Mouse (Mus musculus) left cerebral cortex, postnatal 25 days (tissue): ENCODE data around the gene Rfx2. TPM values are rescaled to one million over a fixed set of nuclear protein-coding genes. Genes with fewer than 3 reads are reported as not detected.

ENCODE experiments used
- DNase-seq, 2 experiments: peaks; one replicate each; pipeline ENCODE4 v3.0.0; 2022; ENCODE audit warnings: low spot score in 2 of 2, mixed read lengths in 1 of 2
- intact Hi-C: fragments of 180-260 bp; cut with DNase I; formaldehyde crosslinking; loops from one replicate; pipeline ENCODE4 v1.15.1; 2025
- total RNA-seq, 2 experiments: library from RNA; stranded (reverse); gene quantifications; 2 replicates each; pipeline ENCODE4 v1.2.3; 2021

The Rfx2 gene
- total RNA-seq, result 1 to 10 TPM; 2.1 to 3.9 TPM

DNA sequence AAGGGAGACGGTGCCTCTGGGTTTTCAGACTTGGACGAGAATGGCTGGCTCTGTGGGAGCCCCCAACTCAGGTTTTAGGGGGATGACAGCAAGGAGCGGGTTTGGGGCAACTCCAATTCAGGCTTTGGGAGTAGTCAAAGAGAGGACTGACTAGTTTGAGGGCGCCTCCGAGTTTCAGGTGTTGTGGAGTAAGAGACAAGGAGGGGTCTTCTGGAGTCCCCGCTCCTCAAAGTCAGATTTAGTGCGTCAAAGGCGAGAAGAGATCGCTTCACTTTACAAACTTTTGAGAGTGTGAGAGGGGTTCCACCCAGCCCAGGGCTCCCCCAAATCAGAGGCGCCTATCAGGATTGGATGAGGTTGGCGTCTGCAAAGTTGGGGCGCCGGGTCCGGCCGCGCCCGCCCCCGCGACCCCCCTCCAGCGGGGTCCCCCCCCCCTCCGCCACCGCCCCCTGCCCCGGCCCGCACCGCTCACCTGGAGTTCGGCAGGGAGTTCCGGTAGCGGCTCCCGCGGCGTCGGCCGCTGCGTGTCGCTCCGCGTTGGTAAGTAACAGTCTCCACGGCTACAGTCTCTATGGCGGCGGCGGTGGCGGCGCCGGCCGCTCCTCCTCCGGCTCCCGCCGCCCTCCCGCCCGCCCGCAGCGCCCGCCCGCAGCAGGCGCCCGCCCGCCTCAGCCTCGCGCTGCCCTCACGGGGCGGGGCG, at the start of gene Rfx2:
TSS of gene Rfx2 (minus strand) at position 603 of the 700 bp plus-strand sequence.
- DNase-seq, result no peak
- intact Hi-C loops, result loop anchor here (2.0 kb wide), 1 partner anchor 66 kb away; the partner anchor contains the start of gene Dus3l

DNA sequence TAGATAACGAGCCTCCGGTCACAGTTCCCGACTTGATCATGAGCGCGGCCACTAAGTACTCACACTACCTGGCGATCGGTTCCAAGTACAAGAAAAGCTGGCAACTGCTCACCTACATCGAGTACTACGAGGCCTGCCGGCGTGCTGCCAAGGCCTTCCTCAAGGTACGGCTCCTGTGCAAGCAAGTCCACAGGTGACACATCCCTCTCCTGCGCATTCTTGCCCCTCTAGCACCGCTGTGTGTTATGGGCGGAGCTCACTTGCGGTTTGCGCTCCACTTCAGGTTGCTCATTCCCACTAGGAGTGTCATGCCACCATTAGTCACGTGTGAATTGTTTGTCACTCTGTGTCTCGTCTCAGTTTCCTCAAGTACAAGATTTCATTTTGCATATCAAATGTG, 46.6 kb upstream of the Rfx2 start:
- intact Hi-C loops, result no loop called here
- DNase-seq, result no peak

DNA sequence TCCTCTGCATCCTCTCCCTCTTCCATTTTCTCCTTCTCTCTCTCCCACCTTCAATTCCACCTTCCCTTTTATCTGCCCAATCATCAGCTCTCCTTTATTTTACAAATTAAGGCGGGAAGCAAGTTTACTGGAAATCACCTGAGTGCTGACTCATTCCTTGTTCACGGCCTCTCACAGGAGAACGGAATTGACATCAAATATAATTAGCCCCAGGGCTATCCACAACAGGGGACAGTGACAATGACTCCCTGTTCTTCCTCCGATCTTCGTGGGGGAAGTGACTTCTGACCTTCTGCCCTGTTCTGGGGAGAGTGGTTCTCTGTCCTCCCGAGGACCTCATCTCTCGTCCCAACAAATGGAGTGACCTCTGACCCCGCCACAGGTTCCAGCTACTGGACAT, 46.2 kb upstream of the Rfx2 start:
- intact Hi-C loops, result no loop called here
- no peak for DNase-seq

DNA sequence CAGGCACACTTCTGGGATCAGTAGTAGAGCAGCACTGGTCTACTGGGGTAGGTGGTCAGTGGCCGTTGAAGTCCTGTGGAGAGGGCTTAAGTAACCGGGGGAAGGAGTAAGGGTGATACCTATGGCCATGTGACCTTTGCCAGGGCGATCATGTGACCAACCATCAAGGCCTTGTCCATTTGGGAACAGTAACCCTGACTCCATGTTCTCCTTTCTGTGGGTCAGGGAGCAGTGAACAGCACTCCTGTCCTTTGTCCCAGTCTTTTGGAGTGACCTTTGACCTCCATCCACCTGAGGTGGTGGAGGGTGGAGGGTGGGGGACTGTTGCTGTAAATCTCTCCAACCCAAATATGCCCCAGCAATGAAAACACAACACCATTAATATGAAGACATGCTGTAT, 45.7 kb upstream of the Rfx2 start:
- intact Hi-C loops, result no loop called here
- DNase-seq, result no peak

DNA sequence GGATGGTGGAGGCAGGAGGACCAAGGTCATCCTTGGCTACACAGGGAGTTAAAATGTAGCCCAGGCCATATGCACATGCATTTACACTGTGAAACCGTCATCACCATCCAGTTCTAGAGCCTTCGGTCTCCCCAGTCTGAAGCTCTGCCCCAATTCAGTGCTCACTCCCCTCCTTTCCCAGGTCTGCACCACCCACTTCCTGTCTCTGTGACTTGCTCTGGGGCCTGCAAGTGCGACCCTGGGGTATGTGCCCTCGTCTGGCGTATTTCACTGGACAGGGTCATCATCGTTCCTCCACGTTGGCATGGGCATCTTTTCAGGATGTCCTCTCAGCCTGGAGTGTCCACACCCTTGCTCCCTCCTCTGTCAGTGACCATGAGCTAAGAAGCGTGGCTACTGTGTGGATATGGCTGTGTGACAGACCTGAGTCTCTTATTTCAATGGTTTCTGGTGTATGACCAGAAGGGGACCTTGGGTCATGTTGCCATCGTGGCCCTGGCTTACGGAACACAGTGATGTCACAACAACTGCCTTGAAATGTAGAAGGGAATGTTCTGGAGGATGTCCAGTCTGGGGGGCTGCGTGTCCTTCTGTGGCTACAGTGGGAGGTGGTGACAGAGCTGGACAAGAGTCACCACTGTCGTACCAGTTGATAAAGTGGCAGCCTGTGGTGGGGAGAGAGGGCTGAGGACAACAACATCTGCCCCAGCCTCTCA, 44.3 kb upstream of the Rfx2 start, which contains the start of gene 1700061G19Rik:
TSS of gene 1700061G19Rik (plus strand) at position 542 of the 716 bp plus-strand sequence.
- DNase-seq, result no peak
- intact Hi-C loops, result no loop called here

DNA sequence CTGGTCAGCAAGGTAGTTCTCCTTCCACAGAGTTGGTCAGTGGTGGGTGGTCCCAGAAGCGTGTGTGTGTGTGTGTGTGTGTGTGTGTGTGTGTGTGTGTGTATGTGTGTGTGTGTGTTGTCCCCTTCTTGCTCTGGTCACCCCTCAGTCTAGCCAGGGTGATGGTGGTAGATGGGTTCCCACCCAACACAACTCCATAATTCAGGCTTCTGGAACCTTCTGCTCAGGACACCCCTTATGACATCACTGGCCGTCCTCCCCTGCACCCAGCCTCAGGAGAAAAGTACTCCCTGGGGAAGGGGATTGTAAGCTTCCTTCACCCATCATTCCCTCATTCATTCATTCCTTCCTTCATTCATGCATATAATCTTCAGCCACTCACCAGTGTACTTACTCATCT, 43.4 kb upstream of the Rfx2 start, which contains the start of gene Acsbg2:
TSS of gene Acsbg2 (minus strand) at position 211 of the 400 bp plus-strand sequence.
- intact Hi-C loops, result no loop called here
- DNase-seq, result no peak

DNA sequence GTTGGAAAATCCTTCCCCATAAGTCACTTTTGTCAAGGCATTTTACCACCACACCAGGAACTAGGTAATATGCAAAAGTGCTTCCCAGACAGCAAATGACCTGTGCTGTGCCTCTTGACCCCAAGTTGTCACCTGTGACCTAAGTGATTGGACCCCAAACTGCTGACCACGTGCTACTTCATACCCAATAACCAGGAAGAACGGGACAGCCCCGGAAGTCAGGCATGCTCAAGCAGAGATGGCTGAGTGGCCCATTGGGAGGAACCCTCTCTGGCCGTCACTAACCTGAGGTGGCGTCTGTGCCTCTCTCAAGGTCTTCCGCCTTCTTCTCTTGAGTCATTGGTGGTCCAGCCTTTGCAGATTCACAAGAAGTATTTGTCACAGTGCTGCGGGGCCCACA, 41.7 kb upstream of the Rfx2 start:
- DNase-seq, result no peak
- intact Hi-C loops, result no loop called here

DNA sequence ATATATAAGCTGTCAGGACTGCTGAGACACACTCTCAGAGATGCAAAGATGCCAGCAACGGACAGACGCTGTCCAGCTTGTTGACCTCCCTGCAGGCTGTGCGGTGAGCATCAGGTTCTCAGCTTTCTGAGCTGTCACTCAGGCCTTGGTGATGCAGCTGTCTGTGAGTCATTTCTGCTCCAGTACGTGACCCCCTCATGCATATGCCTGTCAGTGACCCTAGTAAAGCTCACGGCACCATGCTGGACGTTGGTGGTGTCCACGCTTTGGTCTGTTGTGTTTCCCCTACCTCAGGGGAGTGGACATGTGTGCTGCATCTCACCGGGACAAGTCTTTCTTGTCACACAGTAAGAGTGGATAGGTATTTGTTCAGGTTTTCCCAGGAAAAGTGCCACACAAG, 41.0 kb upstream of the Rfx2 start:
- DNase-seq, result no peak
- intact Hi-C loops, result no loop called here

DNA sequence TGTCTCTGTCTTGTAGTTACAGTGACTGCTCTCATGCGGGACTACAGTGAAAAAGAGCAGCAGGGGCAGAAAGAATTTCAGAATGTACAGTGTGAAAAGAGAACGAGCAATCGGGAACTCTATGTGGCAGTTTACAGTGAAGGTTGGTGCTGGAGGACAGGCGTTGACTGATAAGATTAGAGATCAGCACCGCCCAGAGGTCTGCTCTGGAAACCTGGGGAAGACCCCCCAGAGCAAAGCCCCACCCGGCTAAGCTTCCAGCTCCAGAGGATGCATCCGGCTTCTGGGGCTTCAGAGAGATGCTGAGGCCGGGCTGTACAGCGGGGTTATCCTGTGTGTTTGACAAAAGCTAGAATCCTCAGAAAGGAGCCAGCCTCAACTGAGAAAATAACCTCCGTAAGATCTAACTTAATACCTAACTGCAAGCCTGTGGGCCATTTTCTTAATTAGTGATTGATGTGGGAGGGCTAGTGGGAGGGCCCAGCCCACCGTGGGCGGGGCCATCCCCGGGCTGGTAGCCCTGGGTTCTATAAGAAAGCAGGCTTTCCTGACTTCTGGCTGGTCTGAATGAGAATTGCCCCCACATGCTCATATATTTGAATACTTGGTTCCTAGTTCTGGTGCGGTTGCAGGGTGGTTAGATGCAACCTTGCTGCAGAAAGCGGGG, 39.6 kb upstream of the Rfx2 start:
- intact Hi-C loops, result no loop called here
- no peak for DNase-seq

DNA sequence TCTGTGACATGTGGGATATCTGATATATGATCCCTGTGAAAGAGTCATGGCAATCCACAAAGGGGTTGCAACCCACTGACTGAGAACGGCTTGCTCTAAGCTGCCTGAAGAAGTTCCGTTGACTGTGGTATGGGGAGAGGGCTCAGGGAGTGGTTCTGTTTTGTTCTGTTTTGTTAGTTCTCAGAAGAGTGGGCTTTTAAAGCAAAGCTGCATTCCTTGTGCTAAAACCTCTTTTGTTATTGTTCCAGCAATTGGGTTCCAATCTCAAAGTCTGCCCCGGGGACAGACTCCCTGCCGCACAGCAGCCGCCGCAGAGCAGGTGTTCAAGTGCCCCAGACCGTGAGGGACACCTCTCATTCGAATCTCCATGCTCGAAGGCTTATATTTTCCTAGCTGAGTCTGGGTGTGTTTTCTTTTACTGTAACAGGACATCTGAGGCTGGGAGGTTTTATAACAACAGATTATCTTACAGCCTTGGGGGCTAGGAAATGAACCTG, 38.7 kb upstream of the Rfx2 start:
- DNase-seq, result no peak
- intact Hi-C loops, result no loop called here

DNA sequence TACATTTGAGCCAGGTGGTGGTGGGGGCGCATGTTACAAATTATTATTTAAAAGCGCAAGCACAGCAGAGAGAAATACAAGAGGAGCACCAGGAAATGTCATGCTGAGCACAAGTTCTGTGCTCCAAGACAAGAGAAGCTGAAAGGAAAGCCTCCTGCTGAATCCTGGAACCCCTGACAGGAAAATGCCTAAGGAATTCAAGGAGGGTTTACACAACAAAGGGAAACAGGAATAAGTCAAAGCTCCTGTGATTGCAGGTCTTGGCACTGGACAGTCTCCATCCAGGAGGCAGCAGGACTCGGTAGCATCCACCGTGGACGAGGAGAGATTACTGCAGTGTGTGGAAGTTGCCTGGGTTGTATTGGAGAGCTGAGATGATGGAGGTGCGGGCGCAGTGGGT, 35.3 kb upstream of the Rfx2 start:
- DNase-seq, result no peak
- intact Hi-C loops, result no loop called here

DNA sequence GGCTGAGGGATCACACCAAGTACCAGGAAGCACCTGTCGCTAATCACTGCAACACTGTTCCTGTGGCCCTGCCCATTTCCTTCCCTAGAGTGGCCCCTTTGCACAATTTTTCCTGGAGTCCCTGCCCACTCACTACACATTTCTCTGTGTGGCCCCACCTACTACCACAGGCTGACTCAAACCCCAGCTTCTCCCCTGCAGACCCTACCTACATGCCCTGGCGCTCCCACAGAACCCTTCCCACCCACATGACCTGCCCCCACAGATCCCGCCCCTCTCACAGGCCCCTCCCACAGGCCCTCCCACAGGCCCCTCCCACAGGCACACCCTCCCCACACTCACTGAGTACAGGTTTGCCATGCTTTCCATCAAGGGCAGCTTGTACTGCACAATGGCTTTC, 30.4 kb upstream of the Rfx2 start:
- DNase-seq, result no peak
- intact Hi-C loops, result no loop called here

DNA sequence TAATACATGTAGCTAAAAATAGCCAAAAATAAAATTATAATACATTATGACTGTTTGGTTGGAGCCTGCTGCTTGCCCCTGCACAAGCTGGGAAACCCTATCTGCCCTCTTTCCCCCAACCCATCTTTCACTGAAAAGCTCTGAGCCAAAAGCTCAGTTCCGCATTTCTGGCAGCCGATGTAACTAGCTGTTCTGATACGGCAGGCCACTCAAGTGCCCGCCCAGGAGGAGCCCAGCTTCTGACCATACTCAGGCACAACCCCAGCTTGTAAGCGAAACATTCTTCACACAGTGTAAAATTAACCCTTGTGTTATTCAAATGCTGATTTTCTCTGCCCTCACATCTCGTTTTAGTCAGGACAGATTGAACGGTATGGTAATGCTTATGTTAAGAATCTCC, 28.1 kb upstream of the Rfx2 start:
- intact Hi-C loops, result loop anchor here (1.0 kb wide), 1 partner anchor 51 kb away; no protein-coding TSS in a partner anchor
- no peak for DNase-seq

DNA sequence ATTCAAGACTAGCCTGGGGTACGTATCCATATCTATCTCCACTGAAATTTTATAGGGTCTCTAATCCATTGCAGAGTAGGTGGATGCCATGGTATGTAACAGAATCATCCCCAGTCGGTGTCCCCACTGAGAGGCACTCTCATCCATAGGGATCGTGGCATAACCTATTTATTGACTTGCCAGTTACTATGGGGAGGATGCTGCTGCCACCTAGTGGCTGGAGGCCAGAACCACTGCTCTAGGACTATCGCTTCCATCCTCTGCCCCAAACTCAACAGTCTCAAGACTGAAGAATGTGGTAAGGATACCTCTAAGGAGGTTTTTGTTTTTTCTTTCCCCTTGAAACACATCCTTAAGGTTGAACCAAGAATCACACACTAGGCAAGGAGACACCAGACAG, 27.4 kb upstream of the Rfx2 start:
- intact Hi-C loops, result loop anchor here (1.0 kb wide), 1 partner anchor 50 kb away; no protein-coding TSS in a partner anchor
- peak; percentile 14 to 18 for DNase-seq

DNA sequence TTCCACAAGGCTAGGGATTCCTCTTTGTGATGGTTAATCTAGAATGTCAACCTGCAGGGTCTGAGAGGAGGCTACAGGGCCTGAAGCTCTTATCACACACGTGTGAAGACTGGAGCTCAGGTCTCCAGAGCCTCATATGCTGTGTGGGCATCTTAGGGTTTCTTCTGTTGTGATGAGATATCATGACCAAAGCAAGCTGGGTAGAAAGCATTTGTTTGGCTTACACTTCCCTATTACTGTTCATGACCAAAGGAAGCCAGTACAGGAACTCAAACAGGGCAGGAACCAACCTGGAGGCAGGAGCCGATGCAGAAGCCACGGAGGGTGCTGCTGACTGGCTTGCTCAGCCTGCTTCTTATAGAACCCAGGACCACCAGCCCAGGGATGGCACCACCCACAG, 24.6 kb upstream of the Rfx2 start:
- no peak for DNase-seq
- intact Hi-C loops, result no loop called here

DNA sequence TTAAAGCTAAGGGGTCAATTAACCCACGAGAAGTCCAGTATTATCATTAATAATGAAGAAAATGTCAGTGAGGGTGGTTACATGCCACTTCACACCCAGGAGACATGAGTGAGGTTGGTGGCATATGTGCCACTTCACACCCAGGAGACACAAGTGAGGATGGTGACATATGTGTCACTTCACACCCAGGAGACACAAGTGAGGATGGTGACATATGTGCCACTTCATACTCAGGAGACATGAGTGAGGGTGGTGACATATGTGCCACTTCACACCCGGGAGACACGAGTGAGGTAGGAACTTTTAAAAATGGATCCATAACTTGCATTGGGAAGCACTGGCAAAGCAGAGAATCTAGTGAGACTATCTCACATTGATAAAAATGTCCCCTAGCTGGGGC, 20.4 kb upstream of the Rfx2 start:
- DNase-seq, result no peak
- intact Hi-C loops, result no loop called here

DNA sequence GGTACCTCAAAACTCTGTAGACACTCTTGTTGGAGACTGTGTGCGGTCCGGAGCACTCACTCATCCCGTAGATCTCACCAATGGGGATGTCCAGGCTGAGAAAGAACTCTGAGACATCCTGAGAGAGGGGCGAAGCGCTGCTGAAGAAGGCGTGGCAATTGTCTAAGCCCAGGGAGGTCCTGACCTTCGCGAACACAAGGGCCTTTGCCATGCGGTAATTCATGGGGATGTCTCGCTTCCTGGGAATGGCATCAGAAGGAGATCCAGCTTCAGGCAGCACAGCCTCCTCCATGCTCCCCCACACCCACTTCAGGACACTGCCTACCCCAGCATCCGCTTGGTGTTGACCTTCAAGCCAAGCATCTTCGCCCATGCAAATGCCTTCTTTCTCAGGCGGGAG, 18.9 kb upstream of the Rfx2 start:
- no peak for DNase-seq
- intact Hi-C loops, result no loop called here

DNA sequence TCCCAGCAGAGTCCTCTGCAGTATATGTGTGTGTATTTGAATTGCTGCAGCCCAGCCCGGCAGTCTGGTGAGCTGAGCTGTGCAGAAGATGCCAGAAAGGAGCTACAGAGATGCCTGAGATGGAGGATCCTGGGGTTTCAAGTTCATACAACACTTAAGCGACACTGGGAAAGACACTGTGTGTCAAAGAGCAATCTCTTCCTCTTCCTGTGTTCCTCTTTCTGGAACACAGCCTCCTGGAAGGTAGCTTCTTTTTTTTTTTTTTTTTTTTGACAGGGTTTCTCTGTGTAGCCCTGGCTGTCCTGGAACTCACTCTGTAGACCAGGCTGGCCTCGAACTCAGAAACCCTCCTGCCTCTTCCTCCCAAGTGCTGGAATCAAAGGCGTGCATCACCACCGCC, 18.0 kb upstream of the Rfx2 start:
- intact Hi-C loops, result no loop called here
- DNase-seq, result no peak

DNA sequence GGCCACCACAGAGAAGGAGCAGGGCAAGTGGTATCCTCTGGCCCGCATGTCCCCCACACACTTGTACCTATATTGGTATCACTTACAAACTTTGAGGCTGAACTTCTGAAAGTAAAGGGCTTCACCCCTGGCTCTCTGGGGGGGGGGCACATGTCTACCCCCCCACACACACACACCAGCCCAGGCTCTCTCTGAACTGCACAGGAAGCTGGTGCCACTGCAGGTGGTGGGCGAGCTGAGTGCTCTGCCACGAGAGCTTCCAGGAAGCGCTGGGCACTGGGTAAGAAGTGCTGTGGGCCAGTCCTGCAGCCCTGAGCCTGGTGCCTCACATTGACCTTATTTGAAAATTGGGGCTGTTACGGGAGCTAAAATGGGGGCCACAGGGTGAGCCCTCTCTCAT, 12.9 kb upstream of the Rfx2 start:
- no peak for DNase-seq
- intact Hi-C loops, result no loop called here

DNA sequence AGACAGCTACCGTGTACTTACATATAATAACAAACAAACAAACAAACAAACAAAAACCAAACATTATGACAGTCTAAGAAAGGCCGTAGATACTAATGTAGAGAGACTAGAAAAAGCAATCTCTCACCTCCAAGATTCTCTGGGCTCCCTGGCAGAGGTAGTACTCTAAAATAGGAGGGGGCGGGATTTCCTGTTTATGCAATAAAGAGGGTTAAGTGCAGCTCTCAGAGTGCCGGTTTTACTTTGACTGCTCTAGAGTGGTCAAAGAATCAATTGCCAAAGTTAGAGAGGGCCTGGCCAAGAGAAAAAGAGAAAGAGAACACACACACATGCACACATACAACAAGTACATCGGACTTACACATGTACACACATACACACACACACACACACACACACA, 11.4 kb upstream of the Rfx2 start:
- no peak for DNase-seq
- intact Hi-C loops, result no loop called here

DNA sequence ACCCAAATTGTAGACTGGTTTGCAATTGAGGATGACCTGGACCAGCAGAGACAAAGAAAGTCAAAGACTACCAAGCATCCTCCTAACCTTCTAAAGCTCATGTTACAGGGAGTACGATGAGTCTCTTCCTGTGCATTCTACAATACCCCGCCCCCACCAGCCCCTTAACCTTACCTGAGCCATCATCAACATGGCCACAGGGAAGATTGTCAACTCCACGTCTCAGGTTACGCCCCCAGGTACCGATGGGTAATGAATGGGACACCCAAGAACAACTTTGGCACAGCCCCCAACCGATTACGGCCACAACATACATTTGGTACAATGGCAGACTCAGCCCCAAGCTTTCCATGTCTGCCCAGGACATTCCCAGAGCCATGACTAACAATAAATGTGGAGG, 9.7 kb upstream of the Rfx2 start:
- intact Hi-C loops, result no loop called here
- DNase-seq, result no peak
